In the genomic region with DNA sequence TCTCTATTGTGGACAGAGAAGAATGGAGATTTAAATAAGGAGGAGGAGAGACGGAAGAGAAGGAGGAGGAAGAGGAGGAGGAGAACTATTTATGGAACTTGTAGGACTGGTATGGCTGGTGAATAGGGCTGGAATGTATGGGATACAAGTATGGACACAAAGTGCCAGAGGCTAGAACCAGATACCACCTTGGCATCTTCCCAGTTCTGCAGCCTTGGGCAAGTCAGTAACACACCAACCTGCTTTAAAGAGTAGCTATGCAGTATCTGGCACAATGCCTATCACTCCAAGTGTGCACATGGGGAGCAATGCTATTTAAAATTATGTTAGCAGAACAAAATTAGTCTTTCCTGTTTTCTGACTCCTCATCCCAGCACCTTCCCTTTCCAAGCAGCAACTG, we compare ENCODE assay signal across 1 mouse cellular context.
TF ChIP-seq lines count a peak whose summit lies in the region.

No protein-coding gene starts in this region.

TF ChIP-seq in MEL, 35 proteins besides CTCF, POLR2A, EP300 and RAD21 (continued from another document):
- TF ChIP-seq MAFK (IDR thresholded peaks at IDR 0.05; ENCODE audit: borderline replicate concordance, low read depth, low read length) (no peak), ZNF384 (IDR thresholded peaks at IDR 0.05; ENCODE audit: low read depth, low read length) (no peak)
